Mouse (Mus musculus) spleen, adult 18-20 months (tissue): ENCODE results near the gene Lifr.

Experiments
- DNase-seq, 2 experiments: peaks; one replicate each; pipeline ENCODE4 v3.0.0; 2022; ENCODE audit warnings: mixed read lengths in 2 of 2

Gene Lifr

DNA sequence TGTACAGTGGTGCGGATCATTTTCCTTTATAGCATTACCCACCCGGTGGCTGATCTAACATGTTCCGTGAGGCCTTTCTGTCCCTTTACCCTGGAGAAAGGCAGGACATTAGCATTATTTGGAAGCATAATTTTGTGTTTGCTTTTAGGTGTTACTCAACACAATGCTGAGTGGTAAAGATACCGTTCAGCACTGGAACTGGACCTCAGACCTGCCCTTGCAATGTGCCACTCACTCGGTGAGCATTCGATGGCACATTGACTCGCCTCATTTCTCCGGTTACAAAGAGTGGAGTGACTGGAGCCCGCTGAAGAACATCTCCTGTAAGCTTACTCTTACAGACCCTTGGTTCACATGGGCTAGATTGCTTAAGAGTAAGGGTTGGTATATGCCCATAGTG is 76.3 kb downstream of the Lifr start:
- no peak for DNase-seq

DNA sequence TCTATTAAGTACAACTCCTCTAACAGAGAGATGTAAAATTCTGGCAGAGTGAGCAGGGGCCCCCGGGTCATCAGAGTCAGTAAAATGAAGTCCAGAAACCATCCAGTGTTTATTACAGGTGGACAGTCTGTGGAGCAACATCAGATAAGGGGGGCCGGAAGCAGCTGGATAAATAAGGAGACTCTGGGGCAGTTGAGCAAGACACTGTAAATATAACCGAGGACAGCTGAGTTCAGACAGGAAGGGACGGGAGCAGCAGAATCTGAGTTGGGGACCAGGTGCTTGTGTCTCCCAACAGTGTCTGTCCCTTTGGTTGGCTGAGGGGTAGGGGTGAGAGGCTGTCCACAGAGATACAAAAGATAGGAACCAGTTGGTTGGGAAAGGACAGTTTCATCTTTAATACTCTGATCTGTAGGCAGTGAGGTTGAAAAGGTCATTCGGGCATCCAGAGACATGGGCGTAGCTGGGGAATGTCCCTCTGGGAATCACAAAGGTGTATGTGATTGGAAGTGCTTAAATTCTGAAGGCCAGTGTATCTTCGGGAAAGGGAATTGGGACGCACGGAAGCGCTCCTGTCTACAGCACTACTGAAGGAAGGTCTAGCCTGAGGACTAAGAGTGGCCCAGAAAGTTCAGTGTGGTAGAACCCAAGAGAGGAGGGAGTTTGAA is 77.0 kb downstream of the Lifr start:
- no peak for DNase-seq

DNA sequence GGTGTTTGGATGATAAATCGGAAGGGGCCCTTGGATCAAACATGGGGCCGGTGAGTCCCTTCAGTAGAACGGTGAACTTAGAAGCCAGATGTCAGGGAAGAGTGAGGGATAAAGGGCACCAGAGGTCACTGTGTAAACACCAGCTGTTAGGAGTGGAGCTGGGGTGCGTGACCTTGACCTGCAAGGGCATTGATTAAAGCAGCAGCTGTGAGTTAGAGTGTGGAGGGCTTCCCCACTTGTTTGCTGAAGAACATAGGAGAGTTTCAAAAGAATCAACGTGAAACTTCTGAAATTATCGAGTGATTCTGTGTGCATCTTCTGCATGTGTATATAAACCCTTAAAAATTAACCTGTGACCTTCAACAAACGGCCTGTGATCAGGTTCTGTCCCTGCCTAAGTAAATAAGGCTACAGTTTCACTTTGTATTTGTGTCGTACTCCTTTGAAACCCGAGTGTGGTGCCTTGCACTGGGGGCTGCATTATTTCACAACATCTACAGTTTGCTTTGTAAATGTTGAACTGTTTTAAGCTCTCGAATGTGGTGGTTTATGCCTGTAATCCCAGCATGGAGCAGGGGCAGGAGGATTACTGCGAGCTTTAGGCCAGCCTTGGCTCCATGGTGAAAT is 77.6 kb downstream of the Lifr start:
- no peak for DNase-seq

DNA sequence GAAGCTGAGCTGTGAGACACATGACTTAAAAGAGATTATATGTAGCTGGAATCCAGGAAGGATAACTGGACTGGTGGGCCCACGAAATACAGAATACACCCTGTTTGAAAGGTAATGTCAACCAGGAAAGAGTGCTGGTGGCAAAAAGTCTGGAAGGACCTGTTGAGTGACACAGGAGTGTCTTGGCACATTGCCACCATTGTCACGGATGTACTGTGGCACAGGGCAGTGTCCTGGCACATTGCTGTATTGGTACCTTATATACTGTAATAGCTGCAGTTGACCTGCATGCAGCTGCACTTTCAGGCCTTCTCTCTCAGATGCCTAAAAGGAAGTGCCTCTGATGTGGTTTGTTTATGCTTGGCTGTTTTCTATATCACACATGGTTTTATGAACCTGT is 82.5 kb downstream of the Lifr start:
- DNase-seq, result no peak

DNA sequence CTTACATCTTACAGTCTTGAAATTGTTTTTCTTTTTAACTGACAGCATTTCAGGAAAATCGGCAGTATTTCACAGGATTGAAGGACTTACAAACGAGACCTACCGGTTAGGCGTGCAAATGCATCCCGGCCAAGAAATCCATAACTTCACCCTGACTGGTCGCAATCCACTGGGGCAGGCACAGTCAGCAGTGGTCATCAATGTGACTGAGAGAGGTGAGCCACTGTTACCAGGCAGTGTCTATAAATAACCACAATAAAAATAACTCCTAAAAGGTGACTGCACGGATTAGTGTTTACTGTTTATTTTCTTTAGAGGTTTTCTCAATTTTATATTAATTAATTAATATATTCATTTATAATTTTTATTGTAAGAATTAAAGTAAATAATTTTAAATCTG is 82.9 kb downstream of the Lifr start:
- DNase-seq, result no peak

DNA sequence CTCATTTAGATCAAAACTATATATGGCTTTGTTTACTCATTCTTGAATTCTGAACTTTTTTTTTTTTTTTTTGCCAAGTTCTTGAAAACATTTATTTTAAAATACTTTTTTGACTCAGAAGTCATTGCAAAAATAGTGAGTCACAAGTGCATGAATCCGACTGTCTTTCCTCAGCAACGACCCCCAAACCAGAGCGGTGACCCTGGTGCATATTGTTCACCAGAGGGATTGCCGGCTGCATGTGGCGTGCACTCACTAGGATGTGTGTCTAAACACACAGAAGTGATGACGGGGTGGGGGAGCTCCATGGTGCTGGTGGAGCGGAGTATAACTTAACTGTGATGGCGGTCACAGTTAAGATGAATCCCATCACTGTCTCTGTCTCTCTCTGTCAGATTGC is 83.4 kb downstream of the Lifr start:
- no peak for DNase-seq

DNA sequence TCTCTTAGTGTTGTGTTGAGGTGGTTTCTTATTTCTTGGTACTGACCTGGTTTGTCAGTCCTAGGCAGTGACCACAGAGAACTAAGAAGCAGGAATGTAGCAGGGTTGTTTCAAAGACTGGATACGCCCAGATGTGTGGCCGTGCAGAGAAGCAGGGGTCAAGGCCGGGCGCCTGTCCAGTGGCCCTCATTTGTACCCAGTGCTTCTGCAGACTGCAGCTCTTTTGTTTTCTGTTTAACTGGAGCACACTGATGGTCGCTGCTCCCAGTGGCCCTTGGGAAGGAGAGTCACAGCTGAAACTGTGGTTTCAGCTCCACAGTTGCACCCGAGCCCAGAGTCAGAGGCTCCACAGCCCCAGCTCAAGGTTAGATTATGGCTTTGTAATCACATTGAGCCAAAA is 90.2 kb downstream of the Lifr start:
- no peak for DNase-seq

DNA sequence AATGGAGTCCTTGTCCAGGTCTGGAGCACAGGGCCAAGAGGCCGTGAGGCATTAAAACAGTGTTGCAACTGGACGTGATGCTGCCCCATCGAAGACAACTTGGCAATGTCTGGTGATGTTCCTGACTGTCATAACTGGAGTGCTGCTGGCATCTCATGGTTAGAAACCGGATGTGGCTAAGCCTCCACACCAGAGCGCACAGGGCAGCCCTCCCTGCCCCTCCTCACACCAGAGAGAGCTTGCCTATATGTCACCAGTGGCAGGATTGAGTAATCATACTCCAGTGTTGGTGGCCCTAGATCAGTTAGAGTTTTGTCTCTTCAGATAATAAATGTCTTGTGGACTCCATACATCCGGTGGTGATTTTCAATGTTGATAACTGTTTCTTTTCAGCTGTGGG is 97.3 kb downstream of the Lifr start:
- no peak for DNase-seq

DNA sequence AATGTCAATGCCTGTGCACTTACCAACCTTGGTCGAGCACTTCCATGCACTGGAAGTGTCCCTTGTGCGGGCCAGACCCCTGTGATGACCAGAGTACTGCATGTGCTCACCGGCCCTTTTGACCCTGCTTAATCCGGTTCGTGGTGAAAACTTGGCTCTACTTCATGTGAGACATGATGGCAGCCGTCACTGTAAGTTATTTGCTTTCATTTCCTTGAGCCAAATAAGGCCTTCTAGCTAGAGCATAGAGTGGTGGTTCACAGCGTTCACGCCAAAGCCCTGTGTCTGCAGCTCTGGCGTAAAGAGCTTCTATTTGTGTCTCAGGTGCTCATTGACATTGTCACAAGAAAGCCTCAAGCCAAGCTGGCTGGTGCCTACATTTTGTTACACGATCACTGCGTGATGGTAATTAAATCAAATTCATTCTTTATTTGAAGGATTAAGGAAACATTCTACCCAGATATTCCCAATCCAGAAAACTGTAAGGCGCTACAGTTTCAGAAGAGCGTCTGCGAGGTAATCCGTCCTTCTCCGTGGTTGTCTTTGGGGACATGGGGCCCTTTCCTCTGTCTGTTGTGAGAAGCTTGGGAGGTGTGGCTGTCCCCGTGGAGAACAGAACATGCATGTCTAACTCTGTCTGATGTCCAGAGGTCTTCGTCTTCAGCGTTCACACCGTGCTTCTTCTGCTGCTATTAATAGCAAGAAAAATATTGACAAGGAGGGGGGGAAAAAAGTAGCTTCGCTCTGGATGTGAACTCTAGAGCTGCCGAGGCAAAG is 99.5 kb downstream of the Lifr start:
- no peak for DNase-seq

DNA sequence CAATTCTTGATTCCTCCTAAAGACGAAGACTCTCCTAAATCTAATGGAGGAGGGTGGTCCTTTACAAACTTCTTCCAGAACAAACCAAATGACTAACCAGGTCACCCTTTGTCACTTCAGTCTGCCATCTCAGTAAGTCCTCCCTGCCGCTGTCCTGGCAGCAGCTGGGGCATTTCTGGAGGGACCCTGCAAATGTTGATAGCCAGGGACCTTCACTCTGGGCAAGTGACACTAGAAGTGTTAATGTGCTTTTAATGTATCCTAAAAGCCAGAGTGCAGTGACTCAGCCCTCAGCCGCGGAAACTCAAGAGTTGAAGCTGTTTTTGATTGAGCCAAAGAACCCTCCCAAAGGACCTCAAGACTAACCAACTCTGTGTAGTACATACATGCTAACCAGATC is 100.7 kb downstream of the Lifr start:
- no peak for DNase-seq

DNA sequence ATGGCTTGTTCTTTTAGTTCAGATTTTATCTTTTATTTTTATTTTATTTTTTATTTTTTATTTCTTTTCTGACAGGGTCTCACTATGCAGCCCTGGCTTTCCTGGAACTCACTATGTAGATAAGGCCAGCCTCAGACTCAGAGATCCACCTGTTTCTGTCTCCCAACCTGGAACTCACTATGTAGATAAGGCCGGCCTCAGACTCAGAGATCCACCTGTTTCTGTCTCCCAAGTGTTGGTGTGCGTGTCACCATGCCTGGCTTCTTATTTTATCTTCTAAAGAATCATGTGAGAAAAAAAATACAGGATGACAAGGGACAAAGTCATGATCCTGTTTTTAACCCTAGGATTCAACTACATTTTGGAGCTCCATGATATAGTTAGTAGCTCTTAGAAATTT is 102.2 kb downstream of the Lifr start:
- DNase-seq, result no peak

DNA sequence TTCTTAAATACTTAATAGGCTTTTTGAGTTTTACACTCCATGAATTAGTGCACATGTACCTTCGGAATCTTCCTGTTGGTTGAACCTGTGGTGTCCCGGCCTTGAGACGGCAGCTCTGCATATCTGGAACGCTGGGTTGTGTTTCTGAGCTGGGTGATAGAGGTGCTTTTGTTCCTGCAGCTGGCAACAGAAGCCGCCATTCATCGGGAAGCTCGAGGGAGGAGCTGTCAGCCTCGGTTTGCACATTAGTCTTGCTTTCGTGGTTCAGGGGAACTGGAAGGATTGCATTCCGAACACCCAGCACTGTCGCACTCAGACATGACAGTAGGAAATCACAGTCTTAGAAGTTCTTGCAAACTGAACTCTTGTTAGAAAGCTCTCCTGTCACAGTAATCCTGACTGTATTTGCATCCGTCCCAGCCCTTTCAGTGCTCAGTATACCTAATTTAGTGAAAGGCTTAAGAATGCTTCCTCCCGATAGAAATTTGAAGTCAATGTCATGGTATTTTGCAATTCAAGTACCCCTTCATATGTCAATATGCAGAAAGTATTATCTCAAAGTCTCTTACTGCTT is 103.8 kb downstream of the Lifr start:
- no peak for DNase-seq

DNA sequence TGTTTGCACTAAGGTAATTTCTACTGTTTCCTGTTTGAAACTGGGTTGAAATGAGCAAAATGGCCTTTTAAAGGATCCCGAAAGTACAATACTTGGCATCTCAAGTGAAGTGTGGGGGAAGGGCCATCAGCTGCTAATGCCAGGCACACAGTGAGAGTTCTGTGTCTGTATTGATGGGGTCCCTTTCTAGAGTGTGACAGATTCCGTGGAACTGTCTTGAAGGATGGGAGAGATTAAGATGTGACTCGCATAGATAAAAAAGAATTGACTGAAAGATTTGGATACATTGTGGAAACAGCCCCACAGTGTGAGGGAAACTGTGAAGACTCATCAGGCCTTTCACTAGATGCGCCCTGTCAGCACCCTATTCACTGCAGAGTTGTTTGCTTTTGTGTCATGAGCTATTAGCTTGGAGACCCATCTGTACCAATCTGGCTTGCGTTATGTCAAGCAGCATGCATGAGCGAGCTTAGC is 104.4 kb downstream of the Lifr start:
- DNase-seq, result no peak

DNA sequence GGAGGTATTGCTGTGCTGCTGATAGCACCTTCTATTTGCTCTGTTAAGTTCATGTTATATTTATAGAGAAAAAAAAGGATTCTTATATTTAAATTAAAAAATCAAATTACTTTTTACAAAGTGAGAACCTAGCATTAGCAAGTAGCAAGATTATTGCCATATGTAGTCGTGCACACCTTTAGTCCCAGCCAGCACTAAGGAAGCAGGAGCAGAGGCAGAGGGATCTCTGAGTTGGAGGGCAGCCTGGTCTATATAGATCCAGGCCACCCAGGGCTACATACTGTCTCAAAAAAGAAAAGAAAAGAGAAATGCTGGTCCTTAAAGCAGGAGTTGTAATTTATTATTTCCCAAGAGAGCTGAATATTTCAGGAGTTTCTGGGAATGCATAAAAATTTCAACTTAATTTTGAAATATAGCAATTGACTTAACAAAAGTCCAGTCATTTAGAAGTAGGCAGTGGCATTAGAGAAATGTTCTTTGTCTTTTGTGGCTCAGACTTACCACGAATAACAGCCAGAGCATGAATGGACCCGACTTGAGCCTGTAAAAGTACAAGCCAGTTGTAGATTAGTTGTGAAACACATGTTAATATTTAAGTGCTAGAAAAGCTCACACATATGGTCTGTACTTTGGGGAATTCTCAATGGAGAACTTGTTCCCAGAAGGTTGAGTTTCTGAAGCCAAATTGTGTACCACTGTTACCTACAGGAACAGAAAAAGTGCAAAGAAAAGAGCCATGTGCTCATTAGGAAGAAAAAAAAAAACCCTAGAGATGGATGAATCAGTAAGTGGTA is 107.4 kb downstream of the Lifr start:
- no peak for DNase-seq

DNA sequence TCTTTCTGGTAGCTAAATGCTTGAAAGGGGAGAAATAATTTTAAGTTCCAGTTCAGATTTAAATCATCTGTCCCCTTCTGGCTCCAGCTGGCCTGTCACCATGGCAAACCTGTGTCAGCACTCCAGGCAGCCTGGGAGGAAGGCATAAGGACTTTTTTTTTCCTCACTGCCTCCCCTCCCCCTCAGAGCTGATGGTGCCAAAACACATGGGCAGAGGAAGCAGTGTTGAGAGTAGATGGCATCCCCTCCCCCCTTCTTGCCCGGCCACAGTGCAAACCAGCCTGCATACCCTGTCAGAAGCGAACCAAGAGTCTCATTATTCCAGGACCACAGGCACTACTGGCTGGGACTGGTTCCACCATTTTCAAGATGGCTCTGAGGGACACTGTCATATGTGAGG is 108.4 kb downstream of the Lifr start:
- DNase-seq, result no peak

DNA sequence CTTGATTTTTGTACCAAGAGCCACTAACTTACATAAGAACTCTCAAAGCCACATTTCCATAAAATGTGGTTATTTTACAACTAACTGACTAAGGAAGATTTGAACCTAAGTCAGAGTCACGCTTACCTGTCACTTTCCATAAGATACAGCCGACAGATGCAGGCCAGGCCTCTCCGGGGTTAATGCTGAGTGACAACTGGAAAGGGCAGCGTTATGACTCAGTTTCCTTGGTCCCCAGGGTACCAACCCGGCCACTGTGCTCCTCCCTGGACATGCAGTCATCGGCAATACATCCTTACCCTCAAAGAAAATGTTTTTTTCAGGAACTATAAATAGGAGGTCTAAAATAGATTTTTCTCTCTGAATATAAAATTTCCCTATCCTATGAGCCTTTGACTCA is 109.9 kb downstream of the Lifr start:
- DNase-seq, result no peak

DNA sequence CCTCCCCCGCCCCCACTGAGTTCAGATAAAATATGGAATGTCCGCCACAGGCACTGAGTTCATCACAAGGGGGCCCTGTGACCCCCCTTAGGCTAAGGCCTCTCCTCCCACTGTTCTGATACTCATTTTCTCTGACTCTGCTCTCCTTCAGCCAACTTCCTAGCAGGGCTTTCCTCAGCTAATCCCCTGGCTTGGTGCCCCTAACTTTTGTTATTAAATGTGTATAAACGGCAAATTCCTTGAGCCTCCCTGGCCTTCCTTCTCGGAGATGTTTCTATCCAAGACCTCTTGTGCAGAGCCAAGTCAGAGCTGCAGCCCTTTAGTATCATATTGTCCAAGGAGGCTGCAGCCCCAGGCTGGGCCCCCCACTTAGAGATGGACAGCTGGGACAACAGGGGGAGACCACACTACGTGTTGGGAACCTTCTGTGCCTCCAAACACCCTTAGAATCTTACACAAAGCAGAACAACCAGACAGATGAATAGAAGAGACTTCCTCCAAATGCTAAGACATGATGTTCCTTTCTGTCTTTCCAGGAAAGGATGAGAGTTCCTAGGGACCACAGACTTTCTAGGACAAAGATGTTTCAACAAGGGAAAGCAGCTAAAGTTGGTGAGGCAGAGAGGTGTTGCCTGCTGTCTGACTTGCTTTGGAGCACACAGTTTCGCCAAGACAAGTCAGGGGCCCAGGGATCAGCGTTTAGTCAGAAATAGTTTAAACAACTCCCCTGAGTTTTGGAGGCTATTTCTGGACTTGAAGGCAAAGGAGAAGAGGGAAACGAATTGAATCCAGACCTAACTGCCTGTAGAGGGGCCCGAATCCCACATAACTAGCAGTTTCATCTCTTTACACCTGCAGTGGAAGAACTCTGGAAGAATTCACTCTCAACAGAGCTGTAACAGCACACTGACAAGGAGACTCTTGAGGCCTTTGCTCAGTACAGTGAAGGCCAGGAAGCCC is 111.3 kb downstream of the Lifr start:
- DNase-seq, result no peak

DNA sequence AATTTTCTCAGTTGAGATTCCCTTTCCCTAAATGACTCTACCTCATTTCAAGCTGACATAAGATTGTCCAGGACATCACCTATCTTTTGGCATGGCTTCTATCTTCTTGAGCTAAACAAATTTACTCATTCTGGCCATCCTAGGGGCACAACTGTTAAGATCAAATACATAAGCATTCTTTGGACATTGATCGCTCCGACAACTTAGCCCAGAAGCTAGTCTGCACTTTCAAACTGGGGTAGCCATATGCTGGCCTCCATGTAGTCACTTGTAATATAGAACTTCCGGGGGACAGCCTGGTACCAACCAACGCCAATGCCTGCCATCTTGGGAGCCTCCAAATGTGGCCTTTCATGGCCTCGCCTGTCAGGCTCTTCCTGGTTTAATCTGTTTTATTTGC is 112.6 kb downstream of the Lifr start:
- DNase-seq, result no peak

DNA sequence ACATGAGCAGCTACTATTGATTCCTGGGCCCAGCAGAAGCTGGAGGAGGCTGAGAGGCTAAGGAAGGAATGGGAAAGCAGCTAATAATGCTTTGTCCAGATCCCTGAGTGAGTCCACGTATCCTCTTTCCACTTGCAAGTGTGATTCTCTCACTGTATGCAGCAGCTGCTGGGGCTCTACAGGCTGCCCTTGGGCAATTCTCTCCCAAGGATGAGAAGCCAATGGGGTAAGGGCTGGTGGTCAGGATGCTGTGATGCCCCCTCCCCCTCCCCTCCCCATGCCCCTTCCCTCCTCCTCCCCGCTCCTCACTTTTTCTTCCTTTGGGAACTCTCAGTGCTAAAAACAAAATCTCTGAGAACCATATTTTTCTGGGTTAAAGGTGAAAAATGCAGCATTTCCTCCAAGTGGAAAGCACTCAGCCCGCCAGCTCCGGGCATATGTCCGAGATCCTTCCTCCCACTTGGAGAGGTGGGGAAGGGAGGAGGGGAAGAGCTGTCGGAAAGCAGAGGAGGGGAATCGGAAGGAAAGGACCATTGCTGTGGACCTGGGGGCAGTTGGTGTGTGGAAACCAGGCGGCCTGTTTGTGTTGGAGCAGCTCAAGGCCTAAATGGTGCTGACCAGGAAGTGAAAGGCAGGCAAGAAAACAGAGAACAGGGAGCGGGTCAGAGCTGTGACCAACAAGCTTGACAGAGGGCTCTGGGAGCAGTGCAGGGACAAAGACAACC is 113.4 kb downstream of the Lifr start:
- no peak for DNase-seq

DNA sequence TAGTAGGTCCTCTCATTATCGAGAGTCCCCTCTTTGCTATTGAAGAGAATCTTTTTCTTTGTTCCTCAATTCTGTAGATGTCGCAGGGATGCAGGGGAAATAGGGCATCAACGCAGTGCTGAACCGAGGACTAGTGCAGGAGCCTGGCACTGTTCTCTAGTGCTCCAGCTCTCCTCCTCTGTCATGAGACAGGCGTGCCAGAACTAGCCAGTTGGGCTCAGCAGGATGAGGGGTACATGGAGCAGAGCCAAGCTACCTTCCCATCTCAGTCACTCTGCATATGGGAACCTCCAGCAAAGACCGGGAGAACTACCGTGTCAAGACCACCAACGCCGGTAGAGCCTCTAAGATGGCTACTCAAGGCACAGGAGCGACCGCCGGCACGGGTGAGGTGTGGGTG is 114.5 kb downstream of the Lifr start:
- DNase-seq, result no peak

DNA sequence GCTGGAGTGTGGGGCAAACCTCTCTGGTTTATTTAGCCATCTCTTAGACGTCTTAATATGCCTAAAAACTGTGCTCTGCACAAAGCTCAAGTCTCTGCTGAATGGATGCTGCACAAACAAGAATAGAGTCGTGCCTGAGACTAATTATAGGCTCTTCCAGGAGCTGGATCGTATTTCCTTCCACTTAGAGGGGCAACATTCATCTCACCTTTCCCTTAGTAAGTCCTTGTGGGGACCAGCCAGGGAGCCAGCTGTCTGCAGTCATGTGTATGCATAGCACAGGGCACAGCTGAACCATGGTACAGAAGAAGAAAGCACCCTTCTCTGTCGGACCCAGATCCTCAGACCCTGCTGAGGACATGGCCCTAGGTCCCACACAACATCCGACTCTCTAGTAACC is 115.7 kb downstream of the Lifr start:
- DNase-seq, result no peak
